Mouse (Mus musculus) inflammation-experienced regulatory T-cells, adult 6 months (primary cell): ENCODE data around the gene Gm20458. TPM values are rescaled to one million over a fixed set of nuclear protein-coding genes. Genes with fewer than 3 reads are reported as not detected.

Experiments used
- polyA plus RNA-seq, 3 experiments: library from polyadenylated mRNA; unstranded; fragments of 100-300 nt; shearing (Covaris generic); gene quantifications; one replicate each; pipeline ENCODE4 v1.2.1; 2017

Gene Gm20458
- polyA plus RNA-seq, 3 experiments from 2014 or later, result 4.5 TPM; not detected in 2

Other genes with a start within 250 kb of the Gm20458 start
- not detected for gene Wfdc15b, start 239.3 kb upstream of the Gm20458 start, polyA plus RNA-seq
- not detected for gene Svs2, start 222.5 kb upstream of the Gm20458 start, polyA plus RNA-seq
- not detected for gene Svs3b, start 204.3 kb upstream of the Gm20458 start, polyA plus RNA-seq
- gene Svs4, start 182.5 kb upstream of the Gm20458 start, polyA plus RNA-seq, result not detected
- not detected for gene Svs3a, start 171.7 kb upstream of the Gm20458 start, polyA plus RNA-seq
- gene Svs6, start 144.2 kb upstream of the Gm20458 start, polyA plus RNA-seq, result not detected
- gene Svs5, start 128.2 kb upstream of the Gm20458 start, polyA plus RNA-seq, result not detected
- 1 to 10 TPM; 3.3 to 7.1 (median 3.8) TPM for gene Slpi, start 71.9 kb upstream of the Gm20458 start, polyA plus RNA-seq
- not detected for gene Rbpjl, start 57.8 kb upstream of the Gm20458 start, polyA plus RNA-seq
- under 1 TPM in 1 of 3 experiments, not detected in 2; 0.21 TPM for gene Matn4, start 55.8 kb upstream of the Gm20458 start, polyA plus RNA-seq
- 10 to 100 TPM; 12.0 to 42.7 (median 41.8) TPM for gene Sdc4, start 17.1 kb upstream of the Gm20458 start, polyA plus RNA-seq
- gene Sys1, start 4.0 kb upstream of the Gm20458 start, polyA plus RNA-seq, result 10 to 100 TPM; 10.4 to 35.1 (median 25.4) TPM
- gene Trp53tg5, start 12.8 kb downstream of the Gm20458 start, polyA plus RNA-seq, result not detected
- 1 to 10 TPM; 1.5 to 7.5 (median 7.1) TPM for gene Dbndd2, start 25.1 kb downstream of the Gm20458 start, polyA plus RNA-seq
- 10 to 100 TPM; 13.6 to 36.2 (median 30.9) TPM for gene Pigt, start 36.6 kb downstream of the Gm20458 start, polyA plus RNA-seq
- not detected for gene Wfdc2, start 101.4 kb downstream of the Gm20458 start, polyA plus RNA-seq
- not detected for gene Spint3, start 112.5 kb downstream of the Gm20458 start, polyA plus RNA-seq
- gene Wfdc6a, start 124.5 kb downstream of the Gm20458 start, polyA plus RNA-seq, result not detected
- gene Eppin, start 132.6 kb downstream of the Gm20458 start, polyA plus RNA-seq, result not detected
- not detected for gene Wfdc6b, start 152.6 kb downstream of the Gm20458 start, polyA plus RNA-seq
- not detected for gene Wfdc8, start 152.7 kb downstream of the Gm20458 start, polyA plus RNA-seq
- gene Wfdc16, start 177.8 kb downstream of the Gm20458 start, polyA plus RNA-seq, result not detected
- gene Wfdc10, start 195.1 kb downstream of the Gm20458 start, polyA plus RNA-seq, result not detected
- not detected for gene Wfdc9, start 195.6 kb downstream of the Gm20458 start, polyA plus RNA-seq
- not detected for gene Wfdc11, start 213.1 kb downstream of the Gm20458 start, polyA plus RNA-seq
- not detected for gene Wfdc13, start 224.1 kb downstream of the Gm20458 start, polyA plus RNA-seq
- gene Spint4, start 237.5 kb downstream of the Gm20458 start, polyA plus RNA-seq, result not detected